Mouse (Mus musculus): Measurements from ENCODE around the gene Cdc42se2.

Cdc42se2 gene

GRCm38 (mm10) chr11:54793173-54793572 is 5.7 kb upstream of the Cdc42se2 start:
- no peak for DNase-seq (ENCODE audit: low spot score)

DNA sequence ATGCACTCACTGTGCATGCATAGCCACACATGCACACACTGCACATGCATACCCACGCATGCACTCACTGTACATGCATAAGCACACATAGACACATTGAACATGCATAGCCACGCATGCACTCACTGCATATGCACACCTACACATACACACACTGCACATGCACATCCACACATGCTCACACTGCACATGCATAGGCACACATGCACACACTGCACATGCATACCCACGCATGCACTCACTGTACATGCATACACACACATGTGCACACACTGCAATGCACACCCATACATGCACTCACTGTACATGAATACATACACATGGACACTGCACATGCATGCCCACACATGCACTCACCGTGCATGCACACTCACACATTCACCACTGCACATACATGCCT is 4.0 kb upstream of the Cdc42se2 start:
- DNase-seq (ENCODE audit: low spot score) = no peak

- DNase-seq (ENCODE audit: low spot score) = peak; percentile 73
These were observed 502 bp downstream of the Cdc42se2 start for GRCm38 (mm10) chr11:54786858-54787487.

DNA sequence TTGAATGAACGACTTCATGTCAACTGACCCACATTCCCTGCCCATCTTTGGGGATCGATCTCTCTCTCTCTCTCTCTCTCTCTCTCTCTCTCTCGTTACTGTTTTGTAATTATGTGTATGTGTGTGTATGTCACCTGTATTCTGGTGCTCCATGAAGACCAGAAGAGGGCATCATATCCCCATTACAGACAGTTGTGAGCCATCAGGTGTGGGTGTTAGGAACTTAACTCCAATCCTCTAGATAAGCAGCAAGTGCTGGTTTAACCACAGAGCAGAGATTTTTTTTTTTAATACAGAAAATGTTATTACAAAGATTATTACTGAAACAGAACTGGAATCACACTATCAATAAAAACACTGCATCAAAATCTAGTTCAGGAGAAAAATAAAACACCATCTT is 1.9 kb downstream of the Cdc42se2 start:
- no peak for DNase-seq (ENCODE audit: low spot score)

DNA sequence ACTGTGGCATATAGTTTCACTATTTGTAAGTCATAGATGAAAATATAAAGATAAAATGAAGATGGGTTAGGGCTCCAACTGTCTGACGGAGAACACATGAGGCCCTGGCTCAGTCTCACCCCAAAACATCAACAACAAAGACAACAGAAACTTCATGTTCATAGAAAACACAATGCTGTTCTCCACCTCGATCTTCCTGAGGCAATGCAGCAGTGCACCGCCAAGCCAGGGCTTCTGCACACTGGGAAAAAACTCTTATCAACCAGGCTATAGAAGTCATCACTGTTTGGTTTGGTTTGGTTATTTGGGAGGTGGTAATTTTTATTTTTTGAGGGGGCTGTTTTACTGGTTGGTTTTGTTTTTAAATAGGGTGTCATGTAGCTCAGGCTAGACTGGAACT is 3.0 kb downstream of the Cdc42se2 start:
- no peak for DNase-seq (ENCODE audit: low spot score)

DNA sequence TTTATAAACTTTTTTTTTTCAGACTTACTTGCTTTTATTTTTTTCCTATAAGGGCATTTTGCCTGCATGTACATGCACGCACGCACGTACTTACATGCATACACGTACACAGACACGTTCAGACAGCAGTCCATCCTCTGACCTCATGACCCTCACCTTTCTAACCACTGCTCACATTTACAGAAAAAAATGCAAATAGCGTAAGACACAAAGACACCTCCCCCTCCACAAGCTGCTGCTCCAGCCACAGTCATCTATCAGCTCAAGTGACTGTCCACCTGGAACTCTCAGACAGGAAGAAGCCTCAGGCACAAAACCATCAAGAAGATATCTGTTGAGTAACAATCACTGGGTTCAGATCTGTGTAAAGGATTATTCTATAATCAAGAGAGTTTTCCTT is 5.2 kb downstream of the Cdc42se2 start:
- DNase-seq (ENCODE audit: low spot score) = no peak

DNA sequence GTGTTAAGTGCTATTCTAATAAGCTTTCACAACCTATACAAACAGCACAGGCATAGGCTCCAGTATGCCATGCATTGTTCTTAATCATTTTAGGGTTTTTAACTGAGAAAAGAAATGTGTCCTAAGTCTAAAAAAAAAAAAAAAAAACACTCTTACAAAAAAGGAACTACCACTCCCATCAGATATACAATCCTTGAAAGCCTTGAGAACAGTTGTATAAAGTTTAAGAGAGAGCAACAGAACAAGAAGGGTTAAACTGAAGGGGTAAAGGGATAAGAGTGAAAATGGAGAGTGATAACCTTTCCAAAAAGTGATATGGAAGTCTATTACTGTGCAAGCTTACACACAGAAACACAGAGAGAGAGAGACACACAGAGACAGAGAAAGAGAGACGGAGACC is 7.5 kb downstream of the Cdc42se2 start:
- DNase-seq (ENCODE audit: low spot score) = no peak

DNA sequence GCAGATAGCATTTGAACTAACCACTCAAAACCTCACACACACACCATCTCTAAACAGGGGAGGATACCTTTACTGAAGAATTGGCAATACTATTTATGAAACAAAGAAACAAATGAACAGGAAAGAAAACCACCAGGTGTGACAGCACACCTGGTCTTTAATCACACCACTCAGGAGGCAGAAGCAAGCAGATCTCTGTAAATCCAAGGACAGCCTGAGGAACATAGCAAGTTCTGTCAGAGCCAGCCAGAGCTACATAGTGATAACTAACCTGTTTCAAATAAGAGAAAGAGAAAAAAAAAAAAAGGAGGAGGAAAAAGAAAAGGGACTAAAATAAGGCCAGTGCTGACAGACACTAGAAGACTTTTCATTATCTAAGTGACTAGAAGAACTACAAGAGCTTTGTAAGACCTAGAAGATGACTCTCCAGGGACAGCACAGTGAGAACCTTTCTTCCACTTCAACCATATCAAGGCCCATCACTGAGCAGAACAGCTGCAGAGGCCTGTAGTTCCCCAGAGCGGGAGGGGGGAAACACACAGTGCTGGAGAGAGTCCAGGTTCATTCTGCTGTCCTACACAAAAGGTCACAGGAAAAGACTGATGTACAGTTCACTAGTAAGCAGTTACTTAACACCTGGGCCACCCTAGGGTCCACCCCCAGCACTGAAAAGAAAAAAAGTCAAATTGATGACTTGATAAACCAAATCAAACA is 9.2 kb downstream of the Cdc42se2 start:
- peak; percentile 38 for DNase-seq (ENCODE audit: low spot score)

DNA sequence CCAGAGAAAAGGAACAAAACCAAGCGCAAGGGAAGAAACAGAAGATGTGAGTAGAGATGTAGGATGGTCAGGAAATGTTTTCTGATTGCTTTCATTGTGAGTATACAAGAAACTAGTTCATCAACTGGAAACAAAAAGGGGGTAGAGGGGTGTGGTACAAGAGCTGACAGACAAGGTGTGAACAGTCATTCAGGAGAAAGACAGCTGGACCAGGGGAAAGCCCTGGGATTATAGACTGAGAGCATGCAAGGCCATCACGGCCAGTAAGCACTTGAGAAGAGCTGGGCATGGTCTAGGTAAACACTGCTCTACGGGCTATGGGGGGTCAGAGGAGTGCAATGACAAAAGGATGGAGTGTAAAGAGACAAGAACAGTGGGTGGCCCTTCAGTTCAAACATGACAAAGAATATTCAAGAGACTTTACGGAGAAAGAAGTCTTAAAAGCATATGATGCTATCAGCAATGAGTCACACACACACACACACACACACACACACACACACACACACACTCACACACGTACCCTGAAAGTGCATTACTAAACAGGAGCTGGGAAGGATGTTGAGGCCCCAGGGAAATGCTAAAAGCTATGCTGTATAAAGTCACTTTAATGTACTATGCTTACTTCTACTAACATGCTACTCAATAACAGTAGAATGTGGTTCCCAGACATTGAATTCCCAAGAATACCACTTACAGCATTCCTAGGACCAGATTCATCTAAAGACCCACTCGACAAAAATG is 9.9 kb downstream of the Cdc42se2 start:
- DNase-seq (ENCODE audit: low spot score) = no peak

DNA sequence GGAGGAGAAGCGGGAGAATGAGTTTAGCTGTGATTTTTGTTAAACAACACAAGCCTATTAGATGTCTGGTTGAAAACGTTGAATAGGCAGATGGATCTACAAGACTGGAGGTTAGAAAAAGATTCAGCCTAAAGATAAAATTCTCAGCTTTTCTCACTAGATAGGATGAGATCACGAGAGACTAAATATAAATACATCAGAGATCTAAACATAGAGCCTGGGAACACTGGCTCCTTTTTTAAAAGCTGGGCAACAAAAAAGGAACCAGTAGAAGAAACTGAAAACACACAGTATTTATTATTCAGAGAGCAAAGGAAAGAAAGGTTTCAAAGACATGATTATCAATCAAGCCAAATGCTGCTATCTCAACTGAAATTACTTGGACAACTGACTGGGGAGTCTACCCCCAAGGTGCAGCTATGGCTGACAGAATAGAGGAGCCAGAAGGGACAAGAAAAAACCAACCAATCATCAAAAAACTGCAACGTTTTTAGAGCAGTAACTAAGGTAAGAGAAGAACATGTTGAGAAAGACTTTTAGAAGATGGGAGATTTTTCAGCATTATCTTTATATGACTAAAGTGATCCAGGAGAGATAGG is 10.6 kb downstream of the Cdc42se2 start:
- DNase-seq (ENCODE audit: low spot score) = no peak

GRCm38 (mm10) chr11:54776367-54776701 is 11.1 kb downstream of the Cdc42se2 start:
- DNase-seq (ENCODE audit: low spot score) = no peak

- DNase-seq (ENCODE audit: low spot score) = no peak
These were observed 11.7 kb downstream of the Cdc42se2 start for GRCm38 (mm10) chr11:54775628-54776366.

DNA sequence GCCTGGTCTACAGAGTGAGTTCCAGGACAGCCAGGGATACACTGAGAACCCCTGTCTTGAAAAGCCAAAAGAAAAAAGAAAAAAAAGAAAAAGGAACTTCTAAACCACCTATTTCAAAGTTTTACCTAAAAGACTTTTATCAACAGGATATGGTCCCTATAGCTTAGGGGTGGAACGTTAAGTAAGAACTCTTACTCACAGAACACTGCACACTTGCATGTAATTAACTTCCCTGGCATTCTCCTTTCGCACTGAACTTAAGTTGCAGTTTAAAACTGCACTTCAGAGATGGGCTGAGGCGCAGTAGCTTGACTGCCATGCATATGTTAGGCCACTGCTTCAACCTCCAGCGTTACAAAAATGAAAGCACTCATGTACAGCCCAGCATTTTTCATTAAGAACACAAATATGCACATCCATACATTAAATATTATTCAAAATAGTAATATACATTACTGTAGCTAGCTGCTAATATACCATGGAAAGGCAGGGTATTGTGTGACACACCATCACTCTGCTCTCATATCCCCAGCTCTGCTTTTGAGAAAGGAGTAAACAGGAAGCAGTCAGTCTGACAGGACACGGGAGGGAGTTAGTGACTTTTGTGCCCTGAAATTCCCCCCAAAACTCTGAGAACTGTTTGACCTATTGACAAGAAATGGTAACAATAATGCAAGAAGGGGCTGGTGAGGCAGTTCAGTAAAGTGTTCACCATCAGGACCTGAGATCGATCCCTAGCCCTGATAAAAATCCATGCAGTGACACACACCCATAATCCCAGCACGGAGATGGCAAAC is 13.0 kb downstream of the Cdc42se2 start:
- DNase-seq (ENCODE audit: low spot score) = no peak

- DNase-seq (ENCODE audit: low spot score) = no peak
These were observed 15.9 kb downstream of the Cdc42se2 start for GRCm38 (mm10) chr11:54771549-54771948.

GRCm38 (mm10) chr11:54769843-54770242 is 17.6 kb downstream of the Cdc42se2 start:
- no peak for DNase-seq (ENCODE audit: low spot score)

- DNase-seq (ENCODE audit: low spot score) = no peak
These were observed 19.3 kb downstream of the Cdc42se2 start for GRCm38 (mm10) chr11:54768116-54768690.

GRCm38 (mm10) chr11:54764759-54765158 is 22.7 kb downstream of the Cdc42se2 start:
- DNase-seq (ENCODE audit: low spot score) = no peak

DNA sequence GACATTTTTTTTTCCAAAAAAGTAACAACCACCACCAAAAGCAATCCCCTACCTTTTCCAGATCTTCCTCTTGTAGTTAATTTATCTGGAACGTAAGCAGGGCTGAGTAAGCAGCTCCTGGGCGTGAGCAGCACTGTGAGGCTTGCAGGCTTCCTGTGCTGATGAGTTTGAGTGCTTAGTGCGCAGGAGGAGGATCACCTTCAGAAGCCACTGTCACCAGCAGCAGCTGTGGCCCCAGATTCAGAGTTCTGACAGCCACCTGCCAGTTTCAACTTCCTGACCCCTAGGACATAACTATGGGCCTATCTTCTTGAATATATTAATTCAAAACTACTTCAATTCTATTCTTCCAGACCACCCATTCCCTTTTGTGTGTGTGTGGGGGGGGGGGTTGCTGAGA is 23.4 kb downstream of the Cdc42se2 start:
- no peak for DNase-seq (ENCODE audit: low spot score)

- DNase-seq (ENCODE audit: low spot score) = no peak
These were observed 24.7 kb downstream of the Cdc42se2 start for GRCm38 (mm10) chr11:54762735-54763134.

GRCm38 (mm10) chr11:54757993-54758392 is 29.5 kb downstream of the Cdc42se2 start:
- no peak for DNase-seq (ENCODE audit: low spot score)

GRCm38 (mm10) chr11:54755148-54755664 is 32.3 kb downstream of the Cdc42se2 start:
- DNase-seq (ENCODE audit: low spot score) = no peak

Data from testis, postnatal 14 days (tissue).